Mouse (Mus musculus) heart, embryonic 15.5 days (tissue): ENCODE measurements at regions not wholly inside any gene's neighbourhood (a gene's known extent, or its start where the extent isn't known, plus 50 kb on each side); places are given as distances from the start of the nearest gene placed in this dataset.

Source experiments
- ATAC-seq: fragments of 200-750 bp; cut with Nextera tagmentation; replicated peaks from 2 replicates; pipeline ENCODE4 v1.8.0; 2017; ENCODE audit warnings: low read depth, moderate TSS enrichment; ENCODE audit not compliant: insufficient number of reproducible peaks, insufficient read depth, low FRiP score
- H3K27ac ChIP-seq: fragments of 300-500 bp; sonication (generic); 2 replicates; pipeline ENCODE4 v1.5.1; 2015; ENCODE audit warnings: mild to moderate bottlenecking, inconsistent platforms
- H3K27me3 ChIP-seq: fragments of 300-500 bp; sonication (generic); 2 replicates; pipeline ENCODE4 v1.6.1; 2015; ENCODE audit warnings: inconsistent platforms
- H3K36me3 ChIP-seq: fragments of 300-500 bp; sonication (generic); 2 replicates; pipeline ENCODE4 v1.6.1; 2015; ENCODE audit warnings: mild to moderate bottlenecking, inconsistent platforms
- H3K4me1 ChIP-seq: fragments of 300-500 bp; sonication (generic); replicated peaks from 2 replicates; pipeline ENCODE4 v1.6.1; 2015; ENCODE audit warnings: inconsistent platforms
- H3K4me2 ChIP-seq: fragments of 300-500 bp; sonication (generic); 2 replicates; pipeline ENCODE4 v1.6.1; 2015; ENCODE audit warnings: inconsistent platforms, mild to moderate bottlenecking, moderate library complexity
- H3K4me3 ChIP-seq: fragments of 300-500 bp; sonication (generic); 2 replicates; pipeline ENCODE4 v1.5.1; 2015; ENCODE audit warnings: mild to moderate bottlenecking, inconsistent platforms
- H3K9ac ChIP-seq: fragments of 300-500 bp; sonication (generic); 2 replicates; pipeline ENCODE4 v1.6.1; 2015; ENCODE audit warnings: mild to moderate bottlenecking, inconsistent platforms
- H3K9me3 ChIP-seq: fragments of 300-500 bp; sonication (generic); replicated peaks from 2 replicates; pipeline ENCODE4 v1.6.1; 2016; ENCODE audit warnings: inconsistent platforms
- WGBS: fragments of 180-500 bp; shearing (Covaris S2); methylation state at CpG from one replicate; pipeline ENCODE4 v1.1.7; 2015; ENCODE audit warnings: mixed read lengths; 5-methylcytosine and 5-hydroxymethylcytosine counted together

GRCm38 (mm10) chr4:32074399-32075296, 110.8 kb downstream of the Map3k7 start:
- Histone ChIP-seq H3K4me2 (peak overlapping the region; percentile 46), H3K27me3 (no peaks in the 10 kb centered on the region), H3K27ac (no peak overlapping the region), H3K4me1 (peaks cover 3% of the 10 kb centered on the region; the same call in 1 of the 2 replicates), H3K9me3 (0 out of 2 replicates have a peak, but pooled peaks cover 4% of the 10 kb centered on the region), H3K4me3 (peak overlapping the region; percentile 20), H3K36me3 (no peaks in the 10 kb centered on the region), H3K9ac (no peak overlapping the region)
- 20% methylated on average over 22 of the region's 22 CpGs for WGBS
- no peak for ATAC-seq

- WGBS: 78% methylated on average over 12 of the region's 12 CpGs
- H3K9ac ChIP-seq: no peak overlapping the region
These were observed 112.6 kb downstream of the Map3k7 start for GRCm38 (mm10) chr4:32076391-32076925.

GRCm38 (mm10) chr4:32083456-32083855, 119.6 kb downstream of the Map3k7 start:
- H3K4me2 ChIP-seq: no peak overlapping the region
- no peak overlapping the region for H3K27ac ChIP-seq
- no peaks in the 10 kb centered on the region for H3K27me3 ChIP-seq
- no peaks in the 10 kb centered on the region for H3K36me3 ChIP-seq
- H3K9ac ChIP-seq: no peak overlapping the region
- H3K9me3 ChIP-seq: no peaks in the 10 kb centered on the region
- no peak for ATAC-seq
- H3K4me1 ChIP-seq: no peaks in the 10 kb centered on the region
- H3K4me3 ChIP-seq: no peak overlapping the region
- WGBS: 68% methylated on average over 8 of the region's 8 CpGs

More at GRCm38 (mm10) chr4:32076391-32076925, 112.6 kb downstream of the Map3k7 start:
- Histone ChIP-seq H3K4me3 (no peak overlapping the region), H3K4me2 (no peak overlapping the region), H3K9me3 (no peaks in the 10 kb centered on the region), H3K4me1 (peaks cover 3% of the 10 kb centered on the region; the same call in 1 of the 2 replicates), H3K27me3 (no peaks in the 10 kb centered on the region), H3K36me3 (no peaks in the 10 kb centered on the region), H3K27ac (no peak overlapping the region)
- no peak for ATAC-seq

GRCm38 (mm10) chr4:32084250-32084869, 120.5 kb downstream of the Map3k7 start:
- 91% methylated on average over 10 of the region's 10 CpGs for WGBS
- no peaks in the 10 kb centered on the region for H3K9me3 ChIP-seq
- no peak overlapping the region for H3K4me2 ChIP-seq
- no peaks in the 10 kb centered on the region for H3K4me1 ChIP-seq
- H3K9ac ChIP-seq: no peak overlapping the region
- H3K27ac ChIP-seq: no peak overlapping the region
- no peaks in the 10 kb centered on the region for H3K36me3 ChIP-seq
- no peaks in the 10 kb centered on the region for H3K27me3 ChIP-seq
- H3K4me3 ChIP-seq: no peak overlapping the region
- ATAC-seq: no peak

GRCm38 (mm10) chr4:32085040-32085439, 121.1 kb downstream of the Map3k7 start:
- no peaks in the 10 kb centered on the region for H3K36me3 ChIP-seq
- no peak for ATAC-seq
- 90% methylated on average over 2 of the region's 2 CpGs for WGBS
- no peaks in the 10 kb centered on the region for H3K27me3 ChIP-seq
- H3K9ac ChIP-seq: no peak overlapping the region
- no peaks in the 10 kb centered on the region for H3K9me3 ChIP-seq
- no peaks in the 10 kb centered on the region for H3K4me1 ChIP-seq
- H3K4me2 ChIP-seq: no peak overlapping the region
- H3K4me3 ChIP-seq: no peak overlapping the region
- H3K27ac ChIP-seq: no peak overlapping the region

- H3K4me2 ChIP-seq: no peak overlapping the region
- H3K27ac ChIP-seq: no peak overlapping the region
- H3K4me1 ChIP-seq: no peaks in the 10 kb centered on the region
- H3K9ac ChIP-seq: no peak overlapping the region
- H3K27me3 ChIP-seq: no peaks in the 10 kb centered on the region
- WGBS: 81% methylated on average over 10 of the region's 10 CpGs
- ATAC-seq: no peak
- H3K4me3 ChIP-seq: no peak overlapping the region
- H3K9me3 ChIP-seq: no peaks in the 10 kb centered on the region
- H3K36me3 ChIP-seq: no peaks in the 10 kb centered on the region
These were observed 127.2 kb downstream of the Map3k7 start for GRCm38 (mm10) chr4:32091086-32091485.

- no peak overlapping the region for H3K4me2 ChIP-seq
- no peaks in the 10 kb centered on the region for H3K9me3 ChIP-seq
- WGBS: 92% methylated on average over 17 of the region's 17 CpGs
- no peak overlapping the region for H3K27ac ChIP-seq
- H3K4me1 ChIP-seq: no peaks in the 10 kb centered on the region
- no peak overlapping the region for H3K9ac ChIP-seq
- no peaks in the 10 kb centered on the region for H3K27me3 ChIP-seq
- no peak; the same call in 1 of the 2 replicates for ATAC-seq
- no peak overlapping the region for H3K4me3 ChIP-seq
- no peaks in the 10 kb centered on the region for H3K36me3 ChIP-seq
These were observed 128.6 kb downstream of the Map3k7 start for GRCm38 (mm10) chr4:32092320-32093041.

GRCm38 (mm10) chr4:32098233-32098632, 134.3 kb downstream of the Map3k7 start:
- Histone ChIP-seq H3K4me3 (no peak overlapping the region), H3K9ac (no peak overlapping the region), H3K4me1 (no peaks in the 10 kb centered on the region), H3K4me2 (no peak overlapping the region), H3K9me3 (no peaks in the 10 kb centered on the region), H3K27me3 (no peaks in the 10 kb centered on the region), H3K36me3 (no peaks in the 10 kb centered on the region), H3K27ac (no peak overlapping the region)
- 73% methylated on average over 9 of the region's 9 CpGs for WGBS
- no peak for ATAC-seq

GRCm38 (mm10) chr4:32101002-32101401, 137.1 kb downstream of the Map3k7 start:
- no peak overlapping the region for H3K9ac ChIP-seq
- H3K4me3 ChIP-seq: no peak overlapping the region
- H3K36me3 ChIP-seq: no peaks in the 10 kb centered on the region
- WGBS: 50% methylated on average over 5 of the region's 5 CpGs
- no peak for ATAC-seq
- H3K4me1 ChIP-seq: no peaks in the 10 kb centered on the region
- H3K27ac ChIP-seq: no peak overlapping the region
- no peaks in the 10 kb centered on the region for H3K27me3 ChIP-seq
- no peaks in the 10 kb centered on the region for H3K9me3 ChIP-seq
- no peak overlapping the region for H3K4me2 ChIP-seq

- no peak overlapping the region for H3K9ac ChIP-seq
- WGBS: 20% methylated on average over 5 of the region's 5 CpGs
- H3K4me1 ChIP-seq: peaks cover 11% of the 10 kb centered on the region
- no peaks in the 10 kb centered on the region for H3K9me3 ChIP-seq
- ATAC-seq: 0 out of 2 replicates have a peak, but pooled peaks have one; percentile 35
- H3K36me3 ChIP-seq: no peaks in the 10 kb centered on the region
- H3K4me2 ChIP-seq: peak overlapping the region; percentile 19
- no peak overlapping the region for H3K4me3 ChIP-seq
- no peaks in the 10 kb centered on the region for H3K27me3 ChIP-seq
- peak overlapping the region; percentile 6 for H3K27ac ChIP-seq
These were observed 131.9 kb upstream of the Bach2 start for GRCm38 (mm10) chr4:32106664-32107171.

GRCm38 (mm10) chr4:32122320-32122719, 116.3 kb upstream of the Bach2 start:
- Histone ChIP-seq H3K27ac (no peak overlapping the region), H3K4me2 (no peak overlapping the region), H3K36me3 (no peaks in the 10 kb centered on the region), H3K9ac (no peak overlapping the region), H3K4me3 (no peak overlapping the region), H3K4me1 (no peaks in the 10 kb centered on the region), H3K9me3 (no peaks in the 10 kb centered on the region), H3K27me3 (no peaks in the 10 kb centered on the region)
- ATAC-seq: no peak
- 78% methylated on average over 6 of the region's 6 CpGs for WGBS
